Mouse (Mus musculus) B cell, adult 62 days (primary cell): ENCODE results near the gene Olfr945. TPM values are rescaled to one million over a fixed set of nuclear protein-coding genes. Genes with fewer than 3 reads are reported as not detected.

Experiments used
- total RNA-seq: library from RNA; stranded (reverse); gene quantifications from 4 replicates; pipeline ENCODE4 v1.2.4, GENCODE M21; 2023

Gene Olfr945
- not detected in 4 replicates for total RNA-seq

GRCm38 (mm10) chr9:39276718-39277117, at the start of gene Olfr945:
TSS of gene Olfr945 (minus strand) at chr9:39276818.

GRCm38 (mm10) chr9:39325945-39326344, 49.3 kb upstream of the Olfr945 start, which contains the start of gene Olfr948:
TSS of gene Olfr948 (minus strand) at chr9:39326045.

GRCm38 (mm10) chr9:39249894-39250293, 26.7 kb downstream of the Olfr945 start, which contains the start of gene Olfr1537:
TSS of gene Olfr1537 (minus strand) at chr9:39249994.

Other genes with a start within 250 kb of the Olfr945 start
- not detected in 4 replicates for gene Olfr937, start 211.9 kb downstream of the Olfr945 start, total RNA-seq
- not detected in 4 replicates for gene Olfr938, start 197.9 kb downstream of the Olfr945 start, total RNA-seq
- gene Olfr27, start 148.7 kb downstream of the Olfr945 start, total RNA-seq: not detected in 4 replicates
- not detected in 4 replicates for gene Olfr943, start 110.5 kb downstream of the Olfr945 start, total RNA-seq
- not detected in 4 replicates for gene Olfr944, start 74.9 kb downstream of the Olfr945 start, total RNA-seq
- gene Olfr1537, start 26.8 kb downstream of the Olfr945 start, total RNA-seq: not detected in 4 replicates
- not detected in 4 replicates for gene Olfr948, start 49.2 kb upstream of the Olfr945 start, total RNA-seq
- not detected in 4 replicates for gene Olfr951, start 110.6 kb upstream of the Olfr945 start, total RNA-seq
- not detected in 4 replicates for gene Olfr952, start 150.3 kb upstream of the Olfr945 start, total RNA-seq
- gene Olfr954, start 179.9 kb upstream of the Olfr945 start, total RNA-seq: not detected in 4 replicates
- gene Olfr955, start 195.1 kb upstream of the Olfr945 start, total RNA-seq: not detected in 4 replicates
- gene Olfr44, start 217.2 kb upstream of the Olfr945 start, total RNA-seq: not detected in 4 replicates
- not detected in 4 replicates for gene Olfr957, start 239.0 kb upstream of the Olfr945 start, total RNA-seq